Mouse (Mus musculus) mouse embryonic stem cell (cell line): Measurements from ENCODE around the gene Plin3.

ENCODE experiments used
- in situ Hi-C, 2 experiments: fragments of 300-500 bp; cut with MboI; formaldehyde crosslinking; loops; 1 replicate in 1 of 2; 3 replicates in 1 of 2; pipeline ENCODE4 v1.14.3; 2019 to 2020; ENCODE audit warnings: low sequenced_read_pairs in 2 of 2, low pct_unique_long_range_greater_than_20kb in 1 of 2, mixed read lengths in 1 of 2; ENCODE audit not compliant: unreplicated experiment in 1 of 2

Gene Plin3

DNA sequence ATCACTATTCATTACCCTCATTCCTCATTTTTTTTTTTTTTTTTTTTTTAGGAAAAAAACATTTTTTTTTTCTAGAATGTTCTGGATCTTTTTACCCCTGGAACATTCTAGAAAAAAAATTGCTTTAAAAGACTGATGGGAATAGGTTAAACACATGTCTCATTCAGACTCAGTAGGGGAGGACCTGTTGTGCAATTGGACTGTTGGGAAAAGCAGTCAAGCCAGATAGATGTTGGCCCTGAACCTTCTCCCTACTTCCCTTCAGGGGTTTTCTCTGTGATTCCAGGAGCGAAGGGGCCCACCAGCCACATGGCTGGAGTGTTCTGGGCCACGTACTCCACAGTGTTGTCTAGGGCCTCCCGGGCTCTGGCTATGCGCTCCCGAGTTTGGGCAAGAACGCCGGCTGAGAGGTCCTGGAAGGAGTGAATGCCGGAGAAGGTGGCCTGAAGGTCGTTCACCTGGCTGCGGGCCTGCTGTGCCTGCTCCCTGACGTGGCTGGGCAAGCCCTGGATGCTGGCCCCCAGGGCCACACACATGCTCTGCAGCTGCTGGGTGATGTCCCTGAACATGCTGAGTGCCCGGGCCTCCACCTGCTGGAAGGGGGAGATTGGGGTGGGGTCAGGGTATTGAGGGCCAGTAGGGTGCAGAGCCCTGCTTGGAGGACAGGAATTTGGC lies 13.1 kb downstream of the Plin3 start:
- in situ Hi-C loops: no loop called here

GRCm38 (mm10) chr17:56278340-56278739 lies 14.3 kb downstream of the Plin3 start:
- in situ Hi-C loops: no loop called here

DNA sequence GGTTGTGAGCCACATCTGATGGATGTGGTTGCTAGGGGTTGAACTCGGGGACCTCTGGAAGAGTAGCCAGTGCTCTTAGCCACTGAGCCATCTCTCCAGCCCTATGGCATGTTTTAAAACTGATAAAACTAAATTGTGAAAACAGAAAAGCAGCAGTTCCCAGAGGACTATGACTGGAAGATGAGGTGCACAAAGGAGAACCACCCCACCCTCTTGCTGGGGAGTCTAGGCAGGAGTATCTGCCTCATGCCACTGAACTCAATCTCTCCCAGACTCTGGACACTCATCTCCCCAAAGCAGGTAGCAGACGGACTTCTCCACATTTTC lies 15.1 kb downstream of the Plin3 start:
- in situ Hi-C loops: no loop called here

GRCm38 (mm10) chr17:56276643-56277566 lies 15.8 kb downstream of the Plin3 start, which contains the start of gene Ticam1:
TSS of gene Ticam1 (minus strand) at chr17:56276786.
- in situ Hi-C loops: no loop called here

GRCm38 (mm10) chr17:56275842-56276480 lies 16.7 kb downstream of the Plin3 start:
- in situ Hi-C loops: no loop called here

GRCm38 (mm10) chr17:56273986-56274385 lies 18.7 kb downstream of the Plin3 start:
- in situ Hi-C loops: no loop called here

- in situ Hi-C loops: no loop called here
These were observed 19.2 kb downstream of the Plin3 start for GRCm38 (mm10) chr17:56273482-56273881.

- in situ Hi-C loops: no loop called here
These were observed 20.0 kb downstream of the Plin3 start for GRCm38 (mm10) chr17:56272644-56273043.

GRCm38 (mm10) chr17:56271609-56272253 lies 20.9 kb downstream of the Plin3 start:
- in situ Hi-C loops: no loop called here

DNA sequence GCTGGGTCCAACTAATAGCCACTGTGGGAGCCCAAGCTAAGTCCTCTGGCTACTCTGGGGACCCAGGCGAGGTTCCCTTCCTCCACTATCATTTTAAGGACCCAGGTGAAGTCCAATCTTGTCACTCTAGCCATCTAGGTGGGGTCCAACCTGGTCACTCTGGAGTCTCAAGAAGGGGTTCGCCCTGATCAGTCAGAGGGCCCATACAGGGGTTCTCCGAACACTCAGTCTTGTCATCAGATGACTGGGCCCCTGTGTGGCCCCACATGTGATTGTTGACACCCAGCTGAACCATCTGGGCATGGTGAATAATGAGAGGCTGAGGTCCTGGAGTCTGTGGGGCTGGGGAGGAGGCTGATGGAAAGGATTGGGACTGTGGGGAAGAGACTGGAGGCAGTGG lies 22.9 kb downstream of the Plin3 start:
- in situ Hi-C loops: no loop called here

- in situ Hi-C loops: no loop called here
These were observed 23.5 kb downstream of the Plin3 start for GRCm38 (mm10) chr17:56269153-56269630.

DNA sequence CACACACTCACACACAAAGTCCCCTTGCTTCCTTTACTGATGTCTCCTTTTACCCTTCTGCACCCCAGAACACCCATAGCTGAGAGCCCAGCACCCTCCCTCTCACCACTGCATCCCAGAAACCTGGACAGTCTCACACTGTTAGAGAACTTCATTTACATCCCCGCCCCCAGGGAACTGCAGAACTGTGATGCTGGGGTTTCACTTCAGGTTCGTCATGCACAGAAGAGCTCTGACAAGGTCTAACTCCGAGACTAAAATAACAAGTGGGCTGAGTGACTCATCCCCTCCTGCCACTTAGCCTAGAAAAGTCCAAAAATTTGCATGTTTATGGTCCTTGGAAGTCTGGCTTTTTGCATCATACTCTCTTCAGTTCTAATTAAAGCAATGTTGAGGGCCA lies 26.4 kb downstream of the Plin3 start:
- in situ Hi-C loops: no loop called here

GRCm38 (mm10) chr17:56265869-56266268 lies 26.8 kb downstream of the Plin3 start:
- in situ Hi-C loops: no loop called here

DNA sequence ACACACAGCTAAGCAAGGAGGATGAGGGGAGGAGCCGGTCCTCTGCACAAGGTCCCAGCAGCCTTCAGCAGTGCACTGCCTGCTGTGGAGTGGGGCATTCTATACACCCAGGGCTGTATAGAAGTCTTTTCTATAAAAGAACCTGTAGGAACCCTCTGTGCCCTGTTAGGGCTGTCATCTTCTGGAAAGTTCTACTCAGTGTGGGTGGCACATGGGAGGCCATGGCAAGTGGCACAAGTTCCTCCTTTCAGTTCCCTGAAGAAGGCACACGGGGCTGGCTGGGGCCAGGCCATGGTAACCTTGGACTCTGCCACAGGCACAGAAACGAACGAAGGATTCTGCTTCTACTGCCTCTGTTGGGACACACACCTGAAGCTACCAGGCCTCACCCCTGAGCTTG lies 27.7 kb downstream of the Plin3 start:
- in situ Hi-C loops: no loop called here

GRCm38 (mm10) chr17:56264020-56264419 lies 28.7 kb downstream of the Plin3 start:
- in situ Hi-C loops: no loop called here

GRCm38 (mm10) chr17:56262645-56263094 lies 30.0 kb downstream of the Plin3 start:
- in situ Hi-C loops: no loop called here

DNA sequence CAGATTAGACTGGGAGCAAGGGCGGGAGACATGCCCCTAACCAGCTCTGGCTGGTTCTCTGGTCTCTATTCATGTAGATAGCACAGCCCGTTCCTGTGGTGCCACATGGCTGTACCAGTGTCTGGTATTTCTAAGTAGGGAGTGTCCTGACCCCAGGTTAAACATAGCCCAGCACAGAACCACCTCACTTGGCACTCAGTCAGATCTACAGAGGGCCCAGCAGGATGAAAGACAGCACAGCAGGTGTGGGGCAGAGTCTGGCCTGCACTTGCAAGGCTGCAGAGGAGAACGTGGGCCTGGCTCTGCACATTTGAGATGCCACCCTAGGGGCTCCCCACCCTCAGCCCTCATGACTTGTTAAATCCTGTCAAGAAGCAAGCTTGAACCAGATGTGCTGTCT lies 31.5 kb downstream of the Plin3 start:
- in situ Hi-C loops: no loop called here

GRCm38 (mm10) chr17:56259301-56260037 lies 33.2 kb downstream of the Plin3 start:
- in situ Hi-C loops: no loop called here
